ENCODE assay signal across 8 mouse cellular contexts in genomic region chr9:59658146-59658545, GRCm38 (mm10). TPM values are rescaled to one million over a fixed set of nuclear protein-coding genes. Genes with fewer than 3 reads are reported as not detected.
DNase-seq lines count a peak whose midpoint lies in the region; ATAC-seq lines count a peak whose summit lies in the region.

No protein-coding gene starts in this region.

- peak overlapping the region; percentile 75 for H3K4me2 ChIP-seq in kidney, embryonic 15.5 days
- H3K4me2 ChIP-seq in hindbrain, embryonic 11.5 days (replicated peaks; ENCODE audit: low read depth, low read length), result peak overlapping the region; percentile 73
- peak overlapping the region; percentile 62 for H3K4me2 ChIP-seq in midbrain, embryonic 14.5 days (ENCODE audit: low read length)

- H3K27me3 ChIP-seq in kidney, embryonic 15.5 days, result no peaks in the 10 kb centered on the region
- no peaks in the 10 kb centered on the region for H3K27me3 ChIP-seq in hindbrain, embryonic 11.5 days (ENCODE audit: control insufficient read depth, insufficient read depth, low read length)
- H3K27me3 ChIP-seq in midbrain, embryonic 14.5 days (ENCODE audit: control insufficient read depth, insufficient read depth, low read length), result no peaks in the 10 kb centered on the region

- H3K27ac ChIP-seq in kidney, embryonic 15.5 days, result peak overlapping the region; percentile 98
- peak overlapping the region; percentile 97 for H3K27ac ChIP-seq in hindbrain, embryonic 11.5 days (ENCODE audit: low read depth, low read length)
- H3K27ac ChIP-seq in midbrain, embryonic 14.5 days (replicated peaks; ENCODE audit: low read depth, low read length), result peak overlapping the region; percentile 98

- H3K9me3 ChIP-seq in kidney, embryonic 15.5 days (replicated peaks), result no peaks in the 10 kb centered on the region
- H3K9me3 ChIP-seq in hindbrain, embryonic 11.5 days (ENCODE audit: control insufficient read depth, low read length), result no peaks in the 10 kb centered on the region
- no peaks in the 10 kb centered on the region for H3K9me3 ChIP-seq in midbrain, embryonic 14.5 days (ENCODE audit: control insufficient read depth, low read length)

- no peak for DNase-seq in kidney, adult 11 months
- peak; percentile 63 for DNase-seq in R1 (ENCODE audit: low read depth, low spot score)
- DNase-seq in hindbrain, embryonic 11.5 days (ENCODE audit: low spot score), result peak; percentile 52
- DNase-seq in midbrain, embryonic 14.5 days, result peak; percentile 43
- DNase-seq in gastrocnemius, postnatal 25 days, result no peak
- DNase-seq in frontal cortex, postnatal 25 days (ENCODE audit: low spot score in 2 of 2), result no peak
- DNase-seq in left cerebral cortex, postnatal 14 days (ENCODE audit: low spot score in 2 of 2), result no peak

- WGBS in kidney, embryonic 15.5 days, result 7% methylated on average over 4 of the region's 4 CpGs
- WGBS in hindbrain, embryonic 11.5 days, result 4% methylated on average over 4 of the region's 4 CpGs
- 2% methylated on average over 4 of the region's 4 CpGs for WGBS in midbrain, embryonic 14.5 days

- ATAC-seq in kidney, embryonic 15.5 days (replicated peaks; ENCODE audit: low FRiP score), result no peak
- no peak for ATAC-seq in hindbrain, embryonic 11.5 days (ENCODE audit: low FRiP score)
- no peak for ATAC-seq in midbrain, embryonic 14.5 days (ENCODE audit: low FRiP score, low TSS enrichment)

- H3K9ac ChIP-seq in kidney, embryonic 15.5 days, result peak overlapping the region; percentile 89
- peak overlapping the region; percentile 94 for H3K9ac ChIP-seq in hindbrain, embryonic 11.5 days (ENCODE audit: low read depth, low read length)
- peak overlapping the region; percentile 86 for H3K9ac ChIP-seq in midbrain, embryonic 14.5 days (replicated peaks; ENCODE audit: low read length)

- H3K36me3 ChIP-seq in kidney, embryonic 15.5 days, result peaks cover 33% of the 10 kb centered on the region
- H3K36me3 ChIP-seq in hindbrain, embryonic 11.5 days (ENCODE audit: control insufficient read depth, insufficient read depth, low read length), result peaks cover 8% of the 10 kb centered on the region; the same call in 1 of the 2 replicates
- H3K36me3 ChIP-seq in midbrain, embryonic 14.5 days (ENCODE audit: control insufficient read depth, insufficient read depth, low read length), result peaks cover 21% of the 10 kb centered on the region

- H3K4me3 ChIP-seq in kidney, embryonic 15.5 days (replicated peaks), result peak overlapping the region; percentile 93
- peak overlapping the region; percentile 78 for H3K4me3 ChIP-seq in hindbrain, embryonic 11.5 days (ENCODE audit: low read depth, low read length)
- H3K4me3 ChIP-seq in midbrain, embryonic 14.5 days (replicated peaks; ENCODE audit: low read depth, low read length), result peak overlapping the region; percentile 82

- H3K4me1 ChIP-seq in kidney, embryonic 15.5 days, result peaks cover 53% of the 10 kb centered on the region
- peaks cover 18% of the 10 kb centered on the region for H3K4me1 ChIP-seq in hindbrain, embryonic 11.5 days (replicated peaks; ENCODE audit: control insufficient read depth, insufficient read depth, low read length)
- peaks cover 45% of the 10 kb centered on the region for H3K4me1 ChIP-seq in midbrain, embryonic 14.5 days (ENCODE audit: control insufficient read depth, insufficient read depth, low read length)

- intact Hi-C loops in left cerebral cortex, postnatal 14 days (cut with DNase I), result no loop called here

RNA-seq across cellular contexts. Expression of gene Pkm, which starts 2.0 kb away (rescaled TPM):
- 1,267 and 1,340 TPM in 2 replicates for polyA plus RNA-seq in kidney, embryonic 15.5 days (2015; fragmentation: Nextera tagmentation; extraction: Ambion mirVana)
- polyA plus RNA-seq in hindbrain, embryonic 11.5 days (2014; fragmentation: Nextera tagmentation; extraction: Ambion mirVana), result 1,589 and 1,915 TPM in 2 replicates
- 836 and 1,041 TPM in 2 replicates for polyA plus RNA-seq in midbrain, embryonic 14.5 days (2014; fragmentation: Nextera tagmentation; extraction: Ambion mirVana)
- 1,000 to 10,000 TPM; 2,850 to 2,853 TPM for total RNA-seq in gastrocnemius, postnatal 25 days (2021)
- total RNA-seq in left cerebral cortex, postnatal 14 days (2021), result 100 to 1,000 TPM; 876 TPM

RNA-seq across cellular contexts. Expression of gene Gramd2, which starts 21.8 kb away (rescaled TPM):
- polyA plus RNA-seq in kidney, embryonic 15.5 days (2015; fragmentation: Nextera tagmentation; extraction: Ambion mirVana), result 0.95 and 1.0 TPM in 2 replicates
- polyA plus RNA-seq in hindbrain, embryonic 11.5 days (2014; fragmentation: Nextera tagmentation; extraction: Ambion mirVana), result 0.07 and 0.43 TPM in 2 replicates
- polyA plus RNA-seq in midbrain, embryonic 14.5 days (2014; fragmentation: Nextera tagmentation; extraction: Ambion mirVana), result 2.8 and 5.2 TPM in 2 replicates
- under 1 TPM in 1 of 2 experiments, not detected in 1; 0.27 TPM for total RNA-seq in gastrocnemius, postnatal 25 days (2021)
- total RNA-seq in left cerebral cortex, postnatal 14 days (2021), result 10 to 100 TPM in 1 of 2 experiments, 1 to 10 TPM in 1; 9.6 to 11.0 TPM

RNA-seq across cellular contexts. Expression of gene Parp6, which starts 41.1 kb away (rescaled TPM):
- 22.9 and 27.6 TPM in 2 replicates for polyA plus RNA-seq in kidney, embryonic 15.5 days (2015; fragmentation: Nextera tagmentation; extraction: Ambion mirVana)
- 133 and 134 TPM in 2 replicates for polyA plus RNA-seq in hindbrain, embryonic 11.5 days (2014; fragmentation: Nextera tagmentation; extraction: Ambion mirVana)
- 205 and 226 TPM in 2 replicates for polyA plus RNA-seq in midbrain, embryonic 14.5 days (2014; fragmentation: Nextera tagmentation; extraction: Ambion mirVana)
- 10 to 100 TPM; 18.6 to 20.3 TPM for total RNA-seq in gastrocnemius, postnatal 25 days (2021)
- 100 to 1,000 TPM; 184 to 209 TPM for total RNA-seq in left cerebral cortex, postnatal 14 days (2021)

Comparison
In these comparisons a context has a peak if more than half of its experiments do, and no peak if none do; other contexts are left out.
1. DNase-seq: peak in R1 (single experiment), hindbrain, embryonic 11.5 days (single experiment) and midbrain, embryonic 14.5 days (single experiment); none in kidney, adult 11 months (single experiment), gastrocnemius, postnatal 25 days (single experiment), frontal cortex, postnatal 25 days (0 of 2) and left cerebral cortex, postnatal 14 days (0 of 2).
2. Peak in every context shown above with its lines, with median percentiles within 50 percentile points of each other: H3K27ac ChIP-seq, H3K4me2 ChIP-seq, H3K4me3 ChIP-seq and H3K9ac ChIP-seq.